Mouse (Mus musculus): ENCODE measurements around the gene Hist1h3e. TPM values are rescaled to one million over a fixed set of nuclear protein-coding genes. Genes with fewer than 3 reads are reported as not detected.
"Not testable (repeated sequence)": the region's sequence is repeated elsewhere in the genome, so short reads cannot be mapped to it uniquely, and the experiment has no call there.

Hist1h3e gene
- total RNA-seq, 2 experiments from 2014 or later, result 41.7 to 46.6 TPM

- DNase-seq (ENCODE audit: low spot score in 2 of 2), result peak; percentile 86 to 95
- intact Hi-C loops (cut with DNase I), result no loop called here
Measured at GRCm38 (mm10) chr13:23543965-23544786, 18.0 kb downstream of the Hist1h3e start, which contains the start of gene Hist1h3f. Hist1h3f (plus strand) TSS chr13:23544052.

DNA sequence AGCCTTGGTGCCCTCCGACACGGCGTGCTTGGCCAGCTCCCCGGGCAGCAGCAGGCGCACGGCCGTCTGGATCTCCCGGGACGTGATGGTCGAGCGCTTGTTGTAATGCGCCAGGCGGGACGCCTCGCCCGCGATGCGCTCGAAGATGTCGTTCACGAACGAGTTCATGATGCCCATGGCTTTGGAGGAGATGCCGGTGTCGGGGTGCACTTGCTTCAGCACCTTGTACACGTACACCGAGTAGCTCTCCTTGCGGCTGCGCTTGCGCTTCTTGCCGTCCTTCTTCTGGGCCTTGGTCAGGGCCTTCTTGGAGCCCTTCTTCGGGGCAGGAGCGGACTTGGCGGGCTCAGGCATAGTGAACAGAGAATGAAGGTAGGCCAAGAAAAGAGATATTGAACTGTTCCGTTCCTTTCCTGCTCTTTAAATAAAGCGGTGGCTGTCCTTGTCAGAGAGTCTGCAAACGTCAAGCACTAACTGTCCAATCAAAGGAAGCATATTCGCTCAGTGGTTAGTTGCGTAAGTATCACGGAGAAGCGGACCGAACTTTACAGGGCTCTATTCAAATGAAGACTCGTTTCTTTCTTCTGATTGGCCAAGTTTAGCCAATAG, 19.1 kb downstream of the Hist1h3e start, which contains the start of gene Hist1h2bh:
Gene Hist1h2bh, minus strand, starts transcription at position 394 of the 609 bp plus-strand sequence.
- intact Hi-C loops (cut with DNase I), result not testable (repeated sequence)
- DNase-seq (ENCODE audit: low spot score in 2 of 2), result peak; percentile 80 to 97

DNA sequence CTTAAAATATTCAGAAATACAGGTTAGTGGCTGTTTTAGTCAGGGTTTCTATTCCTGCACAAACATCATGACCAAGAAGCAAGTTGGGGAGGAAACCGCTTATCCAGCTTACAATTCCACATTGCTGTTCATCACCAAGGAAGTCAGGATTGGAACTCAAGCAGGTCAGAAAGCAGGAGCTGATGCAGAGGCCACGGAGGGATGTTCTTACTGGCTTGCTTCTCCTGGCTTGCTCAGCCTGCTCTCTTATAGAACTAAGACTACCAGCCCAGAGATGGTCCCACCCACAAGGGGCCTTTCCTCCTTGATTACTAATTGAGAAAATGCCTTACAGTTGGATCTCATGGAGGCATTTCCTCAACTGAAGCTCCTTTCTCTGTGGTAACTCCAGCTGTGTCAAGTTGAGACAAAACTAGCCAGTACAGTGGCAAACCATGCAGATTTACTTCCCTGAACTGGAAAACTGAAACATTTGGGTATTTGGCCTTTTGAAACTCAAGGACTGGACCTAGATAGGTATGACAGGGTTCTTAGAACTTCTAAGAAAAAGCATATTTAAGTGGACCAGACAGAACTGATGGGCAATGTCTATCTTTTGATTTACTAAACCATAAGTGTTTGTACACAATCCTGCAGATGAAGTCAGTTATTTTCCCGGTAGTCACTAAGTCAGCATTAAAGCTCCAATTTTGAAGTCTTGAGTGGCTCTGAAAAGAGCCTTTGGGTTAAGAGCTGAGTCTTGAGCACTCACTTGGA, 19.8 kb downstream of the Hist1h3e start:
- intact Hi-C loops (cut with DNase I); DNase-seq (ENCODE audit: low spot score in 2 of 2): not testable (repeated sequence)

GRCm38 (mm10) chr13:23541497-23541896, 20.7 kb downstream of the Hist1h3e start:
- DNase-seq (ENCODE audit: low spot score in 2 of 2), result no peak
- intact Hi-C loops (cut with DNase I), result no loop called here

- intact Hi-C loops (cut with DNase I), result not testable (repeated sequence)
Measured at GRCm38 (mm10) chr13:23539821-23540220, 22.3 kb downstream of the Hist1h3e start.

GRCm38 (mm10) chr13:23538249-23538648, 23.9 kb downstream of the Hist1h3e start:
- no peak for DNase-seq (ENCODE audit: low spot score in 2 of 2)
- intact Hi-C loops (cut with DNase I), result no loop called here

More at GRCm38 (mm10) chr13:23539821-23540220, 22.3 kb downstream of the Hist1h3e start:
- DNase-seq (ENCODE audit: low spot score in 2 of 2), result not testable (repeated sequence)

DNA sequence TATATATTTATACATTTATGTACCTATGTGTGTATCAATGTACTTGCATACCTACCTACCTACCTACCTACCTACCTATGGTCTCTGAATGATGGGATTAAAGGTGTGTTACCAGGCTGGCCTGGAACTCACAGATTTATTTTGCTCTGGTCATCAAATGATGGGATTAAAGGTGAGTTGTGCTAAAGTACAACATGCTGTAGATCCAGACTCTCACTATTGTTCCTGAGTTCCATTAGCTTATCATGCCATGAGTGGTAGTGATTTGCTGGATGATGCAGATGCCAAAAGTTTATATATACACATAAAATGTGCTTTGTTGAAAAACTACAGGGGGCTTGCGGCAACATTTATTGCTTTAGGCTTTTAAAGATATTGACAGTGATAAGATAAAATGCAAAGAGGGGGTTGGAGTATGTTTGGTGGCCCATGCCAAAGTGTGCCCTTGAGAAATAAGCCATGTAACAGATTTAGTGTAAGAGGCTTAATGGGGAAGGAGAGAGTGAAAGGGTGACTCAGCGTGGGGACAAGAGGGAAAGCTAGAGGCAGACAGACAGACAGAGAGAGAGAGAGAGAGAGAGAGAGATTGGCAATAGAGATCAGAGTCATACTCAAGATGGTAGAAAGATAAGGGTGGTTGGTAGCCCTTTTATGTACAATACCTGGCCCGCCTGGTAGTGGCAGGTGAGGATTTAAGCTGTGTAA, 25.0 kb downstream of the Hist1h3e start:
- intact Hi-C loops (cut with DNase I), result no loop called here
- no peak for DNase-seq (ENCODE audit: low spot score in 2 of 2)

- DNase-seq (ENCODE audit: low spot score in 2 of 2), result no peak
Measured at GRCm38 (mm10) chr13:23536076-23536822, 25.9 kb downstream of the Hist1h3e start.

DNA sequence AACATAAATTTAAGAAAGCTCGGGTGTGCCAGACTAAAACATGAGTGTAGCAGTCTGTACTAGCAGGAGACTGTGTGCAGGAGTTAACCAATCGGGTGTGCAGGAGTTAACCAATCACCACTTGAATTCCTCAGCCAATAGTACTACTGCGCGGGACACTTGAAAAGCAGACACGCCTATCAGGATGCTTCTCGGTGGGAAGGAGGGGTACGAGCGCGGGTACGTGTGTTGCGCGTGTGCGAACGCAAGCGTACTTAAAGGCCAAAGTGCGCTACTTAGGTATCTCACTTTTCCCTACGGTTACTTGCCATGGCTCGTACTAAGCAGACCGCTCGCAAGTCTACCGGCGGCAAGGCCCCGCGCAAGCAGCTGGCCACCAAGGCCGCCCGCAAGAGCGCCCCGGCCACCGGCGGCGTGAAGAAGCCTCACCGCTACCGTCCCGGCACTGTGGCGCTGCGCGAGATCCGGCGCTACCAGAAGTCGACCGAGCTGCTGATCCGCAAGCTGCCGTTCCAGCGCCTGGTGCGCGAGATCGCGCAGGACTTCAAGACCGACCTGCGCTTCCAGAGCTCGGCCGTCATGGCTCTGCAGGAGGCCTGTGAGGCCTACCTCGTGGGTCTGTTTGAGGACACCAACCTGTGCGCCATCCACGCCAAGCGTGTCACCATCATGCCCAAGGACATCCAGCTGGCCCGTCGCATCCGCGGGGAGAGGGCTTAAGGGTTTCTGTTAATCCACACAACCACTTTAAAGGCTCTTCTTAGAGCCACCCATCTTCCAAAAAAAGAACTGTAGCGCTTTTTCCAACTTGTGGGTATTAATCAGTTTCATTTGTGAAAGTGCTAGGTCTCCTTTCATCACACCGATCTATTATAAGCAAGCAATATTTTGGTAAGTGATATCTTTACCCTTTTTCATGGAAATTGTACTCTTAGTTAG, 26.8 kb downstream of the Hist1h3e start, which contains the start of gene Hist1h3g:
Gene Hist1h3g, plus strand, starts transcription at position 286 of the 939 bp plus-strand sequence.
- DNase-seq (ENCODE audit: low spot score in 2 of 2), result peak; percentile 92 to 97
- intact Hi-C loops (cut with DNase I), result not testable (repeated sequence)

More at GRCm38 (mm10) chr13:23536076-23536822, 25.9 kb downstream of the Hist1h3e start:
- intact Hi-C loops (cut with DNase I), result no loop called here

GRCm38 (mm10) chr13:23534368-23535131, 27.6 kb downstream of the Hist1h3e start:
- intact Hi-C loops (cut with DNase I), result loop anchor here (5.0 kb wide), 3 partner anchors 88 to 1817 kb away; partner anchors contain the start of genes Hist1h1c, Hist1h1e, Hist1h2ai and Hist1h2be
- DNase-seq (ENCODE audit: low spot score in 2 of 2), result no peak

DNA sequence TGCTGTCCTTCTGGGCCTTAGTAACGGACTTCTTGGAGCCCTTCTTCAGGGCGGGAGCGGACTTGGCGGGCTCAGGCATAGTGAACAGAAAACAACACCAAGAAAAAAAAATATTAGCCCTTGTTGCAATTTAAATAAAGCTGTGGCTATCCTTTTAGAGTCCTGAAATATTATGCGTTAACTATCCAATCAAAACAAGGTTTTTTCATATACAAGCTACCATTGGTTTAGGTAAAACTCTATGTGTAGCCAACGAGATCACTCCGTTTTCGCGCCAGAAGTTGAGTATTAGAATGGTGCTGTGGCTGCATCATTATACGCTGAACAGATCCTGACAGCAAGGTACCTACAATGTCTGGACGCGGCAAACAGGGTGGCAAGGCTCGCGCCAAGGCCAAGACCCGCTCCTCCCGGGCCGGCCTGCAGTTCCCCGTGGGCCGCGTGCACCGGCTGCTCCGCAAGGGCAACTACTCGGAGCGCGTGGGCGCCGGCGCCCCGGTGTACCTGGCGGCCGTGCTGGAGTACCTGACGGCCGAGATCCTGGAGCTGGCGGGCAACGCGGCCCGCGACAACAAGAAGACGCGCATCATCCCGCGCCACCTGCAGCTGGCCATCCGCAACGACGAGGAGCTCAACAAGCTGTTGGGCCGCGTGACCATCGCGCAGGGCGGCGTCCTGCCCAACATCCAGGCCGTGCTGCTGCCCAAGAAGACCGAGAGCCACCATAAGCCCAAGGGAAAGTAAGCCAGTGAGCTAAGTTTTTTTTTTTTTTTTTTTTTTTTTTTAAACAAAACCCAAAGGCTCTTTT, 28.4 kb downstream of the Hist1h3e start, which contains the start of gene Hist1h2af:
Gene Hist1h2af, plus strand, starts transcription at position 347 of the 808 bp plus-strand sequence.
- intact Hi-C loops (cut with DNase I), result loop anchor here (5.0 kb wide), 3 partner anchors 89 to 1816 kb away; partner anchors contain the start of genes Hist1h1c, Hist1h1e, Hist1h2ai and Hist1h2be
- DNase-seq (ENCODE audit: low spot score in 2 of 2), result peak; percentile 83 to 93

DNA sequence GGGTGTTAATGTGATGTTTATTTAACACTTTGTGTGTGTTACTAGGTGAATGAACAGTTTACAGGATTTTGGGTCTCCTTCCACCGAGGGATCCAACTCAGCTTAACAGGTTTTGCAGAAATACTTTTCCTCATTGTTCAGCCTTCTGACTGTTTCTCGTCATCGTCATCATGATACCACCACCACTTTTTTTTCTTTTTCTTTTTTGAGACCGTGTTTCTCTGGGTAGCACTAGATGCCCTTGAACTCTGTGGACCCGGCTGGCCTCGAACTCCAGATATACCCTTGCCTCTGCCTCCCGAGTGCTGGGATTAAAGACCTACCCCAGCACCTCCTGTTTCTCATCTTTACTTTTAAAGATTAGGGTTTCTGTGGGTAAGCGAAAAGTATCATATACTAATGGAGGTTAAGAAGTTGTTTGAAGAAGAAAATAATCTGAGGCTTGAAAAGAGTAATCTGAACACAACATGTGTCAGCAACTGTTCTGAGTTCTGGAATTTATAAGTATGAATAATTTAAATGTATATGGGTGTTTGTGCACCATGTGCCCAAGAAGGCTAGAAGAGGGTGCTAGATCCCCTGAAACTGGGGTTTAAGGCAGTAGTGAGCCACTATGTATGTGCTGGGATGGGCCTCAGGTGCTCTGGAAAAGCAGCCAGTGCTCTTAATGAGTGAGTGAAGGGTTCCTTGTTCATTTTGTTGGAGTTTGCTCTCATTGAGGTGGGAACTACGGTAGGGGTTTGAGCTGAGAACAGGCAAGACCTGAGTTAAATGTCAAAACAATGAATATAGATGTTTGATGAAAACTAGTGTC, 29.7 kb downstream of the Hist1h3e start:
- DNase-seq (ENCODE audit: low spot score in 2 of 2), result no peak
- intact Hi-C loops (cut with DNase I), result loop anchor here (5.0 kb wide), 3 partner anchors 90 to 1815 kb away; partner anchors contain the start of genes Hist1h1c, Hist1h1e, Hist1h2ai and Hist1h2be

DNA sequence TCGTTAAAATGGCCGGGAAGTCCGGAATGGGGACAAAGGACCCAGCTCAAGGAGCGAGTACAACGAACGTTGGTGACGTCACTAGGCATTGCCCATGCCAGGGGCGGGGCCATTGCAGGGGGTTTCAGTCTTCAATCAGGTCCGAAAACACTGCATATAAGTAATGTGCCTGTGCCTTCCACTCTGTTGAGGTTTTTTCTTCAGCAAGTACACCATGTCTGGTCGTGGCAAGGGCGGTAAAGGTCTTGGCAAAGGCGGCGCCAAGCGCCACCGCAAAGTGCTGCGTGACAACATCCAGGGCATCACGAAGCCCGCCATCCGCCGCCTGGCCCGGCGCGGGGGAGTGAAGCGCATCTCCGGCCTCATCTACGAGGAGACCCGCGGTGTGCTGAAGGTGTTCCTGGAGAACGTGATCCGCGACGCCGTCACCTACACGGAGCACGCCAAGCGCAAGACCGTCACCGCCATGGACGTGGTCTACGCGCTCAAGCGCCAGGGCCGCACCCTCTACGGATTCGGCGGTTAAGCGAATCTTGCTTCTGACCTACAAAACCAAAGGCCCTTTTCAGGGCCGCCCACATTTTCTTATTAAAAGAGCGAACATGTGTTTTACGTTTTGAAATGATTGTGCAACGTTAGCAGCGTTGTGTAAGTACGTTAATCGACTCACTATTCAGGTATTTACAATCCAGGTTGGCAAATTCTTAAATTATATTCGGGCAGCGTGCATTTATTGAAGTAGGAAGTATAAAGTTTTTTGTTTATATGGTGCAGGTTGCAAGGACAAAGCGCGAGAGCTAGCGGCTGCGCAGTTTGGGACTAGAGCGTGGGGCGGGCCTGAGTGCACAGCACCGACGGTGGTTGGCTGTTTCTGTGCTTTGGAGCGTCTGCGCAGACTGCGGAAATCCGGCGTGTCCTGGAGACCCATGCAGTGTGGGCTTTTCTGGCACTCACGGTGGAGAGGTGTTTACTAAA, 31.0 kb downstream of the Hist1h3e start, which contains the start of gene Hist1h4h:
Gene Hist1h4h, plus strand, starts transcription at position 150 of the 975 bp plus-strand sequence.
- peak; percentile 98 to 99 for DNase-seq (ENCODE audit: low spot score in 2 of 2)
- intact Hi-C loops (cut with DNase I), result loop anchor here (1.0 to 5.0 kb wide), 4 partner anchors 91 to 1814 kb away; partner anchors contain the start of genes Hist1h1c, Hist1h1e, Hist1h2ai and Hist1h2be

All from left cerebral cortex, postnatal 25 days (tissue).